Comparison of ENCODE assay signal across 12 mouse cellular contexts in the genomic region with DNA sequence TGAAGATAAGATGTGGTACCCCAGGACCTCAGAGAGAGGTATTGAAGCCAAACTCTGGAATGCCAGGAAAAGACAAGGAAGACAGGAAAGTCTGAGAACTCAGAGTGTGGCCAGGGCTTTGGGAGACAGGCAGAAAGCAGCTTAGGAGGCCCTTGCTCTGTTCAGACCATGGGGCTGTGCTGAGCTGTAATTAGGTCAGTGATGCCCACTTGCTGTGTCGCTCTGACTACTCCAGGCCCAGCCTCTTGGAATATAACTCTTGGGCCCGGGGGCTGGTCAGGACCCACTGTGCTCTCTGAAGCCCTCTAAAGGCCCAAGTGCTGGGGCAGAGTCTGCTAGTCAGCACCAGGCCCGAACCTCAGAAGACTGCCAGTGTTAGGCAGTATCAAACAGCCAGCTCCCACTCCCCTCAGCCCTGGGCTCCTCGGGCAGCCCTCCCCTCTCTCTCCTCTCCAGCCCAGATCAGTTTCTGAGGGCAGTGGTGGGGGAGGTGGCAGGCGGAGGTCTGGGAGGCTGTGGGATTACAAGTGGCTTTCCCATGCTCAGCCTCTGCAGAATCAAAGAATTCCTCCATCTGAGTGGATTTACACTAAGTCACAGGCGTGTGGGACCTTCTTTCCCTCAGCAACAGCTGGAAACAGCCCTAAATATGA. TPM values are rescaled to one million over a fixed set of nuclear protein-coding genes. Genes with fewer than 3 reads are reported as not detected.
DNase-seq lines count a peak whose midpoint lies in the region; ATAC-seq and TF ChIP-seq lines count a peak whose summit lies in the region.
"Had no signal": no experiment of that assay in that cellular context is flagged by ENCODE, and none has a peak within 500 bp of the region (broad histone marks: within the 10 kb centered on the region; RNA-seq: fewer than 3 reads in every experiment).

No protein-coding gene starts in this region.

- H3K9ac ChIP-seq in forebrain, embryonic 16.5 days (replicated peaks; ENCODE audit: low read depth, low read length) = no peak overlapping the region
- H3K9ac ChIP-seq in stomach, embryonic 16.5 days (ENCODE audit: low read length) = no peak overlapping the region; the same call in 1 of the 2 replicates
- no peak overlapping the region for H3K9ac ChIP-seq in heart, adult 2 months (ENCODE audit: low read depth, low read length)

- no peak for TF ChIP-seq POLR2A in thymus, adult 2 months (IDR thresholded peaks at IDR 0.05; ENCODE audit: control insufficient read depth, extremely low read depth, insufficient read depth, low read length, poor library complexity)
- TF ChIP-seq POLR2A in heart, adult 2 months (IDR thresholded peaks at IDR 0.05; ENCODE audit: insufficient read depth, low read depth, low read length) = no peak

- WGBS in forebrain, embryonic 16.5 days = 21% methylated on average over 6 of the region's 6 CpGs
- WGBS in midbrain, embryonic 10.5 days = 16% methylated on average over 6 of the region's 6 CpGs
- WGBS in stomach, embryonic 16.5 days = 19% methylated on average over 6 of the region's 6 CpGs
- WGBS in thymus, adult 2 months = 87% methylated on average over 6 of the region's 6 CpGs
- WGBS in heart, adult 2 months = 61% methylated on average over 6 of the region's 6 CpGs

- TF ChIP-seq CTCF in layer of hippocampus, adult 2 months (conservative IDR thresholded peaks at IDR 0.05) = no peak
- TF ChIP-seq CTCF in thymus, adult 2 months (IDR thresholded peaks at IDR 0.05; ENCODE audit: borderline replicate concordance, control insufficient read depth, extremely low read depth, insufficient read depth, low read length, poor library complexity) = no peak
- TF ChIP-seq CTCF in heart, adult 2 months (IDR thresholded peaks at IDR 0.05) = no peak

- no peak for ATAC-seq in forebrain, embryonic 16.5 days
- ATAC-seq in stomach, embryonic 16.5 days (ENCODE audit: insufficient read depth, low FRiP score) = 0 out of 2 replicates have a peak, but pooled peaks have one; percentile 18

- H3K79me2 ChIP-seq in heart, adult 2 months (replicated peaks; ENCODE audit: control insufficient read depth, insufficient read depth, low read length) = no peaks in the 10 kb centered on the region

- DNase-seq in layer of hippocampus, adult 2 months (ENCODE audit: low spot score in 2 of 2) = no peak
- no peak for DNase-seq in layer of hippocampus, postnatal 36 days
- DNase-seq in midbrain, embryonic 10.5 days (ENCODE audit: low spot score) = no peak
- no peak for DNase-seq in thymus, adult 2 months
- DNase-seq in heart, adult 2 months = no peak
- DNase-seq in cerebellum, adult 8-10 months = no peak
- DNase-seq: cerebellum, adult 9-11 months; heart, postnatal 4 days; right cerebral cortex, postnatal 14 days; thymus, postnatal 25 days had no signal

- no peaks in the 10 kb centered on the region for H3K9me3 ChIP-seq in forebrain, embryonic 16.5 days (ENCODE audit: control insufficient read depth, low read length)
- no peaks in the 10 kb centered on the region for H3K9me3 ChIP-seq in midbrain, embryonic 10.5 days (replicated peaks)
- no peaks in the 10 kb centered on the region for H3K9me3 ChIP-seq in stomach, embryonic 16.5 days (replicated peaks; ENCODE audit: control insufficient read depth, low read length)

- no peaks in the 10 kb centered on the region for H3K27me3 ChIP-seq in forebrain, embryonic 16.5 days (replicated peaks; ENCODE audit: control insufficient read depth, insufficient read depth, low read length)
- H3K27me3 ChIP-seq in midbrain, embryonic 10.5 days (ENCODE audit: low read depth, poor library complexity, severe bottlenecking) = peaks cover 100% of the 10 kb centered on the region
- no peaks in the 10 kb centered on the region for H3K27me3 ChIP-seq in stomach, embryonic 16.5 days (ENCODE audit: control insufficient read depth, insufficient read depth, low read length)
- H3K27me3 ChIP-seq in thymus, adult 2 months (ENCODE audit: control insufficient read depth, insufficient read depth, low read length) = no peaks in the 10 kb centered on the region
- no peaks in the 10 kb centered on the region for H3K27me3 ChIP-seq in heart, adult 2 months (ENCODE audit: control insufficient read depth, insufficient read depth, low read length)

- H3K36me3 ChIP-seq in forebrain, embryonic 16.5 days (ENCODE audit: control insufficient read depth, insufficient read depth) = no peaks in the 10 kb centered on the region
- H3K36me3 ChIP-seq in midbrain, embryonic 10.5 days = no peaks in the 10 kb centered on the region
- no peaks in the 10 kb centered on the region for H3K36me3 ChIP-seq in stomach, embryonic 16.5 days (ENCODE audit: control insufficient read depth, insufficient read depth, low read length)
- H3K36me3 ChIP-seq in thymus, adult 2 months (ENCODE audit: control insufficient read depth, insufficient read depth, low read length) = no peaks in the 10 kb centered on the region
- H3K36me3 ChIP-seq in heart, adult 2 months (ENCODE audit: control insufficient read depth, insufficient read depth, low read length) = no peaks in the 10 kb centered on the region

- H3K4me2 ChIP-seq in forebrain, embryonic 16.5 days (ENCODE audit: low read length) = no peak overlapping the region
- no peak overlapping the region for H3K4me2 ChIP-seq in stomach, embryonic 16.5 days (ENCODE audit: low read depth, low read length)

- intact Hi-C loops in heart, adult 2 months (cut with DNase I) = no loop called here

- peaks cover 34% of the 10 kb centered on the region for H3K4me1 ChIP-seq in forebrain, embryonic 16.5 days (replicated peaks; ENCODE audit: control insufficient read depth, insufficient read depth, low read length)
- H3K4me1 ChIP-seq in midbrain, embryonic 10.5 days = peaks cover 48% of the 10 kb centered on the region
- peaks cover 21% of the 10 kb centered on the region for H3K4me1 ChIP-seq in stomach, embryonic 16.5 days (ENCODE audit: control insufficient read depth, insufficient read depth, low read length)
- H3K4me1 ChIP-seq in thymus, adult 2 months (replicated peaks; ENCODE audit: control insufficient read depth, insufficient read depth, low read length) = no peaks in the 10 kb centered on the region
- peaks cover under 1% of the 10 kb centered on the region; the same call in 1 of the 2 replicates for H3K4me1 ChIP-seq in heart, adult 2 months (ENCODE audit: control insufficient read depth, insufficient read depth, low read length)

- H3K27ac ChIP-seq in layer of hippocampus, adult 2 months = 0 out of 2 replicates have a peak overlapping the region, but pooled peaks have one; percentile 23
- H3K27ac ChIP-seq in forebrain, embryonic 16.5 days (ENCODE audit: low read length) = peak overlapping the region; percentile 66
- peak overlapping the region; percentile 63; the same call in 1 of the 2 replicates for H3K27ac ChIP-seq in midbrain, embryonic 10.5 days (replicated peaks)
- no peak overlapping the region for H3K27ac ChIP-seq in stomach, embryonic 16.5 days (ENCODE audit: low read length)
- H3K27ac ChIP-seq in thymus, adult 2 months (ENCODE audit: control insufficient read depth, insufficient read depth, low read length) = no peak overlapping the region
- H3K27ac ChIP-seq in heart, adult 2 months = no peak overlapping the region

- TF ChIP-seq EP300 in heart, adult 2 months (IDR thresholded peaks at IDR 0.05; ENCODE audit: insufficient read depth, low read depth, low read length) = no peak

- H3K4me3 ChIP-seq in layer of hippocampus, adult 2 months = no peak overlapping the region
- no peak overlapping the region for H3K4me3 ChIP-seq in forebrain, embryonic 16.5 days (replicated peaks; ENCODE audit: low read length)
- peak overlapping the region; percentile 16; the same call in 1 of the 2 replicates for H3K4me3 ChIP-seq in midbrain, embryonic 10.5 days
- no peak overlapping the region for H3K4me3 ChIP-seq in stomach, embryonic 16.5 days (replicated peaks; ENCODE audit: low read length)
- no peak overlapping the region for H3K4me3 ChIP-seq in thymus, adult 2 months (ENCODE audit: control insufficient read depth, insufficient read depth, low read length)
- H3K4me3 ChIP-seq in heart, adult 2 months = no peak overlapping the region

RNA-seq across cellular contexts. Expression of a gene that starts 50.7 kb away (rescaled TPM):
- 10 to 100 TPM; 92.9 to 93.9 TPM for total RNA-seq in layer of hippocampus, adult 2 months (2021)
- 10 to 100 TPM; 90.8 to 98.2 TPM for total RNA-seq in layer of hippocampus, postnatal 36 days (2021)
- polyA plus RNA-seq in forebrain, embryonic 16.5 days (2015; fragmentation: Nextera tagmentation; extraction: Ambion mirVana) = 65.1 and 65.8 TPM in 2 replicates
- 43.1 and 57.5 TPM in 2 replicates for polyA plus RNA-seq in midbrain, embryonic 10.5 days (2016; fragmentation: Nextera tagmentation; extraction: Ambion mirVana)
- 39.2 and 40.8 TPM in 2 replicates for polyA plus RNA-seq in stomach, embryonic 16.5 days (2015; fragmentation: Nextera tagmentation; extraction: Ambion mirVana)
- polyA plus RNA-seq in thymus, adult 2 months (2012; rRNA removed) = 14.1 and 17.1 TPM in 2 replicates
- 10 to 100 TPM; 19.6 to 20.4 TPM for total RNA-seq in heart, adult 2 months (2021)
- 10.4 and 18.0 TPM in 2 replicates for polyA plus RNA-seq in heart, adult 2 months (2012; rRNA removed)

Comparison
In these comparisons a context has a peak if more than half of its experiments do, and no peak if none do; other contexts are left out.
1. H3K27ac ChIP-seq: peak in layer of hippocampus, adult 2 months (single experiment), forebrain, embryonic 16.5 days (single experiment) and midbrain, embryonic 10.5 days (single experiment); none in stomach, embryonic 16.5 days (single experiment), thymus, adult 2 months (single experiment) and heart, adult 2 months (single experiment).